7 mouse cellular contexts compared by ENCODE assay signal in genomic region chr11:34228758-34229364, GRCm38 (mm10). TPM values are rescaled to one million over a fixed set of nuclear protein-coding genes. Genes with fewer than 3 reads are reported as not detected.
DNase-seq lines count a peak whose midpoint lies in the region; ATAC-seq lines count a peak whose summit lies in the region.

No protein-coding gene starts in this region.

- H3K36me3 ChIP-seq in forebrain, embryonic 14.5 days (ENCODE audit: control insufficient read depth, insufficient read depth, low read length) = no peaks in the 10 kb centered on the region
- H3K36me3 ChIP-seq in intestine, embryonic 14.5 days (ENCODE audit: control insufficient read depth, insufficient read depth, low read length) = no peaks in the 10 kb centered on the region
- H3K36me3 ChIP-seq in midbrain, embryonic 10.5 days = no peaks in the 10 kb centered on the region

- intact Hi-C loops in left cerebral cortex, postnatal 10 days (cut with DNase I) = loop anchor here (2.0 kb wide), 1 partner anchor 586 kb away; no protein-coding TSS in a partner anchor

- H3K27me3 ChIP-seq in forebrain, embryonic 14.5 days (replicated peaks; ENCODE audit: control insufficient read depth, insufficient read depth, low read length) = no peaks in the 10 kb centered on the region
- no peaks in the 10 kb centered on the region for H3K27me3 ChIP-seq in intestine, embryonic 14.5 days (replicated peaks; ENCODE audit: control insufficient read depth, insufficient read depth, low read length)
- H3K27me3 ChIP-seq in midbrain, embryonic 10.5 days (ENCODE audit: low read depth, poor library complexity, severe bottlenecking) = no peaks in the 10 kb centered on the region

- H3K9ac ChIP-seq in forebrain, embryonic 14.5 days (ENCODE audit: low read length) = no peak overlapping the region
- no peak overlapping the region for H3K9ac ChIP-seq in intestine, embryonic 14.5 days (ENCODE audit: low read length)

- peak; percentile 75 for ATAC-seq in forebrain, embryonic 14.5 days
- ATAC-seq in intestine, embryonic 14.5 days (replicated peaks; ENCODE audit: low FRiP score, low TSS enrichment, low read depth) = 0 out of 2 replicates have a peak, but pooled peaks have one; percentile 60

- H3K9me3 ChIP-seq in forebrain, embryonic 14.5 days (replicated peaks; ENCODE audit: control insufficient read depth, low read length) = no peaks in the 10 kb centered on the region
- no peaks in the 10 kb centered on the region for H3K9me3 ChIP-seq in intestine, embryonic 14.5 days (ENCODE audit: control insufficient read depth, low read length)
- no peaks in the 10 kb centered on the region for H3K9me3 ChIP-seq in midbrain, embryonic 10.5 days (replicated peaks)

- H3K4me2 ChIP-seq in forebrain, embryonic 14.5 days (ENCODE audit: low read length) = no peak overlapping the region
- no peak overlapping the region for H3K4me2 ChIP-seq in intestine, embryonic 14.5 days (ENCODE audit: low read length)

- no peak overlapping the region for H3K27ac ChIP-seq in forebrain, embryonic 14.5 days (ENCODE audit: low read depth, low read length)
- no peak overlapping the region for H3K27ac ChIP-seq in intestine, embryonic 14.5 days (ENCODE audit: low read depth)
- H3K27ac ChIP-seq in midbrain, embryonic 10.5 days (replicated peaks) = no peak overlapping the region

- peak; percentile 48 for DNase-seq in NIH3T3 (ENCODE audit: low read depth)
- peak; percentile 41 for DNase-seq in c-Kit-positive CD71-negative TER-119-negative erythroid progenitor cells, embryonic 14.5 days (ENCODE audit: low read depth)
- peak; percentile 81 for DNase-seq in forebrain, embryonic 14.5 days (ENCODE audit: low spot score)
- peak; percentile 87 for DNase-seq in intestine, embryonic 14.5 days (ENCODE audit: low spot score)
- peak; percentile 50 to 72 for DNase-seq in left cerebral cortex, postnatal 10 days (ENCODE audit: extremely low spot score in 1 of 2, low spot score in 2 of 2)
- peak; percentile 81 for DNase-seq in midbrain, embryonic 10.5 days (ENCODE audit: low spot score)
- peak; percentile 19 for DNase-seq in spleen, adult 12 weeks (ENCODE audit: low spot score)

- no peaks in the 10 kb centered on the region for H3K4me1 ChIP-seq in forebrain, embryonic 14.5 days (ENCODE audit: control insufficient read depth, insufficient read depth, low read length)
- no peaks in the 10 kb centered on the region for H3K4me1 ChIP-seq in intestine, embryonic 14.5 days (replicated peaks; ENCODE audit: control insufficient read depth, insufficient read depth, low read length)
- H3K4me1 ChIP-seq in midbrain, embryonic 10.5 days = 0 out of 2 replicates have a peak, but pooled peaks cover 4% of the 10 kb centered on the region

- 31% methylated on average over 6 of the region's 6 CpGs for whole genome bisulfite sequencing in forebrain, embryonic 14.5 days
- WGBS in intestine, embryonic 14.5 days = 40% methylated on average over 6 of the region's 6 CpGs
- 45% methylated on average over 6 of the region's 6 CpGs for WGBS in midbrain, embryonic 10.5 days

- H3K4me3 ChIP-seq in forebrain, embryonic 14.5 days (ENCODE audit: low read depth, low read length) = no peak overlapping the region
- H3K4me3 ChIP-seq in intestine, embryonic 14.5 days (ENCODE audit: low read depth, low read length) = no peak overlapping the region
- H3K4me3 ChIP-seq in midbrain, embryonic 10.5 days = no peak overlapping the region

RNA-seq across cellular contexts. Expression of gene Foxi1, which starts 21.0 kb away (rescaled TPM):
- not detected in 2 replicates for polyA plus RNA-seq in forebrain, embryonic 14.5 days (2014; fragmentation: Nextera tagmentation; extraction: Ambion mirVana)
- polyA plus RNA-seq in intestine, embryonic 14.5 days (2014; fragmentation: Nextera tagmentation; extraction: Ambion mirVana) = not detected in 2 replicates
- not detected for total RNA-seq in left cerebral cortex, postnatal 10 days (2021)
- not detected in 2 replicates for polyA plus RNA-seq in midbrain, embryonic 10.5 days (2016; fragmentation: Nextera tagmentation; extraction: Ambion mirVana)

Comparison
In these comparisons a context has a peak if more than half of its experiments do, and no peak if none do; other contexts are left out.
1. DNase-seq: peak in every context shown above with its lines; median percentile 87 in intestine, embryonic 14.5 days; 81 in forebrain, embryonic 14.5 days; 81 in midbrain, embryonic 10.5 days; 61 in left cerebral cortex, postnatal 10 days; 48 in NIH3T3; 41 in c-Kit-positive CD71-negative TER-119-negative erythroid progenitor cells, embryonic 14.5 days; 19 in spleen, adult 12 weeks.